Mouse (Mus musculus) CD4-positive, CD25-positive, alpha-beta regulatory T cell, adult 2 months (primary cell): ENCODE measurements at regions not wholly inside any gene's neighbourhood (a gene's known extent, or its start where the extent isn't known, plus 50 kb on each side); places are given as distances from the start of the nearest gene placed in this dataset.
A peak's percentile ranks its signal among the peaks of the same experiment; 100 is the strongest.
"Not testable (repeated sequence)": the region's sequence is repeated elsewhere in the genome, so short reads cannot be mapped to it uniquely, and the experiment has no call there.

Source experiments
- DNase-seq: peaks from one replicate; pipeline ENCODE4 v3.0.0-alpha.2; 2012; ENCODE audit warnings: low read depth, low spot score

DNA sequence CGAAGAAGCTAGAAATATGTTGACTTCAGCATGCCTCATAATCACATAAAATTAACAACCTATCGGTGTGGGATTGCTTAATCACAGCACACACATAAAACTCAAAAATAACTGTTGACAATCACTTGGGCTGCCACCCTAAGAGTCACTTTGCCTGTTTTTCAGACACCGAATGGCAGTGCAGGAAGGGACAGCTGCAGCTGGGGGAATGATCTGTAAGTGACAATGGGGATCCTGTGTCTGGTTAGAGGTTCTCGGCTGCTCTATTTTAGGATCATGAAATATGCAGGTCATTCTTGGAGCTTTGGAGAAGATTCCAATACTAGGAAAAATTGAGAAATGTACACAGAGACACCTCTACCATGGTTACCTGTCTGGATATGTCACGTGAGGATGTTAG, 54.4 kb upstream of the Tcf12 start:
- no peak for DNase-seq

DNA sequence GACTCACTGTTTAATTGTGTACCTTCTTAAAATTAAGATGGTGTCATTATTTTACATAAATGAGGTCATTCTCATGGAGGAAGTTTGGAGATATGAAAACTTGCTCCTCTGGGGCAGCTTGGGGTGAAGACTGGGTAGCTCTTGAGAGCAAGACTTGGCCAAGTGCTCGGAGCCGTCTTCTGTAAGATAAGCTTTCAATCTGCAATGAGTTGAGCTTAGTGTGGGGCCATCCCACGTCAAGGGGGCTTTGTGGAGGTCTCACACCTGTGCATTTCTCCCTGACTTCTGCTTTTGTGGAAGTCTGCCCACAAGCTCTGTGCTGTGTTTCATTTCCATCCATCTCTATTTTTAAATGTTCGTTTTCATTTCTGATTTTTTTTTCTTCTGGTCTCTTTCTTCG, 54.9 kb upstream of the Tcf12 start:
- DNase-seq = no peak

DNA sequence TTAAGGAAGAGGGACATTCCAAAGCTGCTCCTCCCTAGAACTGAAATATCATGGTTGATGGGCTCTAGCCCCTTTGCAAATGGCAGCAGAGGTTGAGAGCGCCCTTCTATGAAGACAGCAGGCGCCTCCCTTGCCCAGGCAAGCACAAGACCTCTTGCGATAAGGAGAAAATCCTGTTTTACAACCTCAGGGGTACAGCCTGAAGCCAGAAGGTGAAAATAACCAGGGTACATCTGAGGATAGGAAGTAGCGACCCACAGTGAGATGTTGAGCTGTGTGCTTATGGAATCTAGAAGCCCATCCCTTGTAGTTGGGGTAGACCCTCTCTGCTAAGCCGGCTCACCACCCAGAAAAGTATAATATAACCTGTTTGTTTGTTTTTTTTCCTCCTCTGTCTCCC, 57.6 kb upstream of the Tcf12 start:
- DNase-seq = no peak

DNA sequence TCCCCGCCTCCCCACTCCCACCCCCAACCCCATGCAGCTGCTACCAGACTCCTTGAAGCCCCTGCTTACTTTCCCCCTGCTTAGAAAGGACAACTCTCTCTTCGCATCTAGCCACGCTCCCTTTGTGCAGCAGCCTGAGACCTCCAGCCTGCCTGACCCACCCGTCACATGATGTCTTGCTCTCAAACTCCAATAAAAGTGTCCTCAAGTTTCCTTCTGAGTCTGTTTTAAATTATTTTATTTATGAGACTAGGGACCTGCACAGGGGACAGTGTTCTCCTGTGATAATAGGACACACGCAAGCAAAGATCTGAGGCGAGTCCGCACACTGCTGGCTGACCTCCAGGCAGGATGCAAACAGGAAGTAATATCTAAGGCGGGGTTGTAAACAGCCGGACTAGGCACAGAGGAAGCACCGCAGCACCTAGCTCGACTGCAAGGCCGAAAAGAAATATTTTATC, 58.1 kb upstream of the Tcf12 start:
- DNase-seq = peak; percentile 10

DNA sequence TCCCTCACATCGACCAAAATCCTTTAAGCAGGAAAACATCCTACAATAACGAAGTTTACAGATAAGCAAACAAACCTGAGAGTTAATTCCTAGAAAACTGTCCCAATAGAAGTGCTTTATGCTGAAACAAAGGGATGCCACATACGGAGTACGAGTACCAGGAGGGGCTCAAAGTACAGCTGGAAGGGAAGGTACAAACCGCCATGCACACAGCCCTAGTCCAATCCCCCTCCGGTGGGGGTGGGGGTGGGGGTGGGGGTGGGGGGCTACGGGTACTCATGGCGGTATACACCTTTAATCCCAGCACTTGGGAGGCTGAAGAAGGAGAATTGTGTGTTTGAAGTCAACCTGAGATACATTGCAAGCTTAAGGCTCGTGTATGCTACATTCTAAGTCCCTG, 58.6 kb upstream of the Tcf12 start:
- DNase-seq = no peak

DNA sequence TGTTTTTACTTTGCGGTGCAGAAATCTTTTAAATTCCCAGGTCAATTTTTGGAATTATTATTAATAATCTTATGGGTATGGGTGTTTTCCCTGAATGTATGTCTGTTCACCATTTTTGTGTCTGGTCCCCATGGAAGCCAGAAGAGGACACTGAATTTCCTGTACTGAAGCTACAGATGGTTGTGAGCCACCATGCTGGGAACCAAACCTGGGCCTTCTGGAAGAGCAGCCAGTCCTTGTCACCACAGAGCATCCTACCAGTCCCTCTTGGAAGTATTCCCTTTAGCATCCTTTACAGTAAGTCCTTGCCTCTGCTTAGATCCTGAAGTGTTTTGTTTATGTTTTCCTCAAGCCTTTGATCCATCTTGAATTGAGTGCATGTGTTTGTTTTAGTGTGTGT, 60.7 kb upstream of the Tcf12 start:
- no peak for DNase-seq

DNA sequence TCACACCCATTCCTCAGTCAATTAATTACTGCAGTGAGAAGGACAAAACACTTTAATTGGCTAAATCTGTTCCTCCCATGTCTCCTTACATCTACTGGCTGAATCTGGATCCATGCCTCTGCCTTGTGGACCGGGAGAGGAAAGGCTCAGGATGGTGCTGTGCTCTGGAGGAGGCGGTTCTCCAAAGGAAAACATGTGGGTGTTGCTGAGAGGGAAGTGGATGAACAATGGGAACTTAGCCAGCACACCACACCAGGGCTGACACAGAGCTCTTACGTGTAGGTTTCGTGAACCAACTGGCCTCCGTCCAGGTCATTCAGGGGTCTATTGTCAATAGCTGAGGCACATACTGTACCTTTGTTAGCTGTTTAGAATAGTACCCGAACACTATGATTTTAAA, 69.3 kb upstream of the Tcf12 start:
- DNase-seq = no peak

DNA sequence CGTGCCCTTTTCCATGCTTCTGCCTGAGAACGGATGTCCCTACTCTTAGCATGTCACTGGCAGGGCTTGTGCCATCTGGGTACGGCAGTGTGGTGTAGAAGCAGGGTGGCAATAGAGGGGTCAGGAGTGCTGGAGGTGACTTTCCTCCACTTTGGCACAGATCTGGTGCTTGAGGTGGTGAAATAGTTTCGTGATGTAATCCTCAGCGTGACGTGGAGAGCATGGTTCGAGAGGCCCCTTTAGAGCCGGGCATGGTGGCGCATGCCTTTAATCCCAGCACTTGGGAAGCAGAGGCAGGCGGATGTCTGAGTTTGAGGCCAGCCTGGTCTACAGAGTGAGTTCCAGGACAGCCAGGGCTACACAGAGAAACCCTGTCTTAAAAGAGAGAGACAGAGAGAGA, 71.7 kb upstream of the Tcf12 start:
- DNase-seq = no peak

DNA sequence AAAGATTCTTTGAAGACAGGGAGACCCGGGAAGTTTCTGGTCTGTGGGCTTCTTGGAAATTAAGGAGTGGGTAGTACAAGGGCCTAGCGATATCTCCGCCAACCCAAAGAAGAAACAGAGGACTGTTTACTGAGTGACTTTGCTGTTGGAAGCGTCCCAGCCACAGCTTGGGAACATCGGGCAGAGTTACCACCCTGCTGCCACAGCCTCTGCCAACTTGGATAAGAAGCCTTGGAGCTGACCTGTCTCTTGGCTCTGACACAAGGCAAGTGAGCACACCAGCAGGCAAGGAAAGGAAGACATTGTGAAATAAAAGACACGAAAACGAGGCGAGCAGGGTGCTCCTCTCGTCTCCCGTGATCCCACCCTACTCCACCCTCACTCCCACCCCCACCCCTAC, 72.3 kb upstream of the Tcf12 start:
- DNase-seq = no peak

DNA sequence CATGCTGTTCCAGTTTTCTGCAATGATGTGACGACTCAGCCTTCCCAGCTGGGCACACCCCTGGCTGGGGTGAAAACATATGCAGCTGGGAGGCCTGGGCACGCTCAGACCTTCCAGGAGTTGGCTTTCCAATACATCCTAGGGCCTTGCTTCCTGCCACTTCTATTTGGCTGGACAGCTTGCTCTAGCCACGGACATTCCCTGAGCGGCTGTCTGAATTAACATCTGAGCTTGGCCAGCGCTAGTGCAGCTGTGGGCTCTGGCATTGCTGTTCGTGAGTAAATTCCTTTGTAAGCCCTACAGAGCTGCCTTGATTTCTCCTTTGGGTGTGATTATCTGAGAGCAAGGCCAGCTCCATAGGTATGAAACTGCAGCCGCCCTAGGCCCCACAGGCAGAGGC, 78.2 kb upstream of the Tcf12 start:
- no peak for DNase-seq

DNA sequence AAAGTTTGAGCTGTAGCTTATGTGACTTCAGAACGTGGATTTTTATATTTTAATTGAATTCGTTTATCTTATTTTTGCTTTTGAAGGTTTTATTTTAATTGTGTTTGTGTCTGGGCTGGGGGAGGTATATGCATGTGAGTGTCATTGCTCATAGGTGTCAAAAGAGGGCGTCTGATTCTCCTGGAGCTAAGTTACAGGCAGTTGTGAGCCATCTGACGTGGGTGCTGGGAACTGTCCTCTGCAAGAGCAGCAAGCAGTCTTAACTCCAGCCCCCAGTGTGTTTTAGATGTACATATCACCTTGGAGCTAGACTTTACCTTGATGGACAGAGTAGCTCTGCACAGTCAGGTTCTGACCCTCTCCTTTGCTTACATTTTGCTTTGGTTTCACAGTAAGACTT, 79.0 kb upstream of the Tcf12 start:
- DNase-seq = no peak

DNA sequence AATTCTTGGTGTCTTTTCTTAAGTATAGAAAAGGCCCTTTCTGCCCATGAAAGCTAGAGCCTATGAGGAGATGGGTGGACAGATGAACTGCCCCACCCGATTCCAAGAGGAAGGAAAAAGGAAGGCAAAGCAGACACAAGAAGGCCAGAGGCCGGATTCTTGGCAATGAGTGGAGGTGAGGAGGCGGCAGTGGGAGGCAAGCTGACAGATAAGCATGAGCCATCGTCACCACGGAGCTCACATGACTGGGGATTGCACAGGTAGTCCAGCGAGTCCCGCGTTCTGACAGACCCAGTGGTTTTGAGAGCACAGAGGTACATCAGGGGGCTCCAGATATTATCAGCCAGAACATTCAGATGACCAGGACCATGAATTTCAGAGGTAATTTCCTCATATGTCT, 79.4 kb upstream of the Tcf12 start:
- no peak for DNase-seq

DNA sequence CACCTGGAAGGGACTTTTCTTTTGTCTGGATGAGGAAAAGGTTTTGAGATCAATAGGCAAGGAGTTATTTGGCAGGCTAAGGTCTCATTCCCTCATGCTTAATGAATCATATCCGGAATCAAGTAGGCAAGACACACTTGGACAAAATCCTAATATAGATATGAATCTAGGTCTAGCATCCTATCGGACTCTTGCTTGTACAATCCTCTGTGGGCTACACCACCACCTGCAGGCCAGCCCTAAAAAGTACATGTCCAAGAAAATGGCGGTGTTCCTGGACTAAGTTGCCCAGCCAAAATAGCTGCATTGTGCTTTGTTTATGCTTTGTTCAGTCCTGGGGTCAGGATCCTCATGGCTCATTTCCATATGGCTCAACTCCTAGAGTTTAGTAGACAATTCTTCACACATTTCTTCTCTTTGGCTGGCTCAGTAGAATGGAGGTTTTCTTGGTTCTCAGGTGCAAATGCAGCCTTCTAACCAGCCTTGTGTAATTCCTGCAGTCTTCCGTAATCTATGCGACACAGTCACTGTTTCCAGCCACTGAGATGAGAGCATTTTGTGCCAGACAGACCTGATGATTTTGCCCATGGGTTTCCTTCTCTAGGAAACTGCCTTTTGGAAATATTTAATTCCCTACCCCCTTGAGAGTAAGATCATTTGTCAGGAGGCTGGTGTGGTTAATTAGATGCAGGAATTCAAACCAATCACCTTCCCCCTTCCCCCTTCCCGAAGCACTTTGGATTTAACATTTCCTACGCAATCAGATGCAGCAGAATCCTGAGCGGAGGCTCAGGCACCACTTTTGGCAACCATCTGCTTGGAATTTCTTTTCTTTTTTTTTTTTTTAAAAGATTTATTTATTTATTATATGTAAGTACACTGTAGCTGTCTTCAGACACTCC, 80.6 kb upstream of the Tcf12 start:
- peak; percentile 70 for DNase-seq

DNA sequence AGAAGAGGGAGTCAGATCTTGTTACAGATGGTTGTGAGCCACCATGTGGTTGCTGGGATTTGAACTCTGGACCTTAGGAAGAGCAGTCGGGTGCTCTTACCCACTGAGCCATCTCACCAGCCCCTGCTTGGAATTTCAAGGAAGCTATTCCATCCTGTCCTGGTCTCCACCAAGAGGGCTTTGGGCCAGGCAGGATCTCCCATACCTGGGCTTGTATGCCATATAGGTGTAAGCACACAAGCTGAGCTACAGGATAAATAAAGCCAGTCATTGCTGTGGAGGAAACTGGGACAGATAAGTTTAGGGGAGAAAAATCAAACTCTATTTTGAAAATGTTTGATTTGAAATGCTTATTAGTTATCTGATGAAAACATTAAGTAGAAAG, 81.3 kb upstream of the Tcf12 start:
- not testable (repeated sequence) for DNase-seq

DNA sequence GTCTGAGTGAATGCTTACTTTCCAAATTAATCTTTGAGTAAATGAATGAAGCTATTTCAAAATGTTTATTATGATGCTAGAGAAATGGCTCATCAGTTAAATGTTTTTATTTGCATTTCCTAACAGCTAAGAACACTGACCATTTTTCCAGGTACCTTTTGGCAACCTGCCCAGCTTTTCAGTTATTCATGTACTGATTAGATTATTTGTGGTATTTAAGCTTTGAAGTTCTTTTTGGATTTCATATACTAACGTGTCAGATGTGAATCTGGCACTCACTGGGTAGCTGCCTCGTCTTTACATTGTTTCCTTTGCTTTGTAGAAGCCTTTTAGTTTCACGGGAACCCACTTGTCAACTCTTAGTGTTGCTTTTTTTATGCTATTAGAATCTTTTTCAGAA, 79.3 kb upstream of the Zfp280d start:
- no peak for DNase-seq

DNA sequence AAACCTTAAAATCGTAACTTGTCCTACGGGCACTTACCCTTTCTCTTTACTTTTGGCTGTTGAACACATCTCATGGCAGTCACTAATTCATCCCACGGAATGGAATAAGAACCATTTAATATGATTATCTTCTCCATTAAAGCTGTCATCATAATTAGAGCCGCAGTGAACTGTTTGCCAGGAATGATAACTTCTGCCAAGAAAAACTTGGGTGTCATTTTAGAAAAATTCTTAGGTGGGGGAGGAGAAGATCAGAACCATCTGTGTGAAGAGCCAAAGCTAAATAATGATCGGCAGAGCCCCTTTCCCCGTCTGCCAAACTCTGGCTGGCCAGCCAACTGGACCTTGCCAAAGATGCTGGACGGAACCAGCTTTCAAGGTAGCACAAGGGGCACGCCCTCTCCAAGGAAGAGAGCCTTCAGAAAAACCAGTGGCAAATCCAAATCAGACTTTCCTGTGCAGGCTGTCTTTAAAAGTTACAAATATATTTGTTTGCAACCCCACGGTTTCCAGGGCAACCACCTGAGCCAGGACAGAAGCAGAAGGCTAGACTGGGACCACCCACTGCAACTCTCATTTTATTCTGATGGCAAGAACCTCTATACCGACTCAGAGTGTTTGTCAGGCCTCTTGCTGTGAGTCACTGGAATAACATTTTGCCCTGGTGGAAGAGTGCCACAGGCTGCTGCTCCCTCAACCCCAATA, 77.9 kb upstream of the Zfp280d start:
- DNase-seq = no peak

DNA sequence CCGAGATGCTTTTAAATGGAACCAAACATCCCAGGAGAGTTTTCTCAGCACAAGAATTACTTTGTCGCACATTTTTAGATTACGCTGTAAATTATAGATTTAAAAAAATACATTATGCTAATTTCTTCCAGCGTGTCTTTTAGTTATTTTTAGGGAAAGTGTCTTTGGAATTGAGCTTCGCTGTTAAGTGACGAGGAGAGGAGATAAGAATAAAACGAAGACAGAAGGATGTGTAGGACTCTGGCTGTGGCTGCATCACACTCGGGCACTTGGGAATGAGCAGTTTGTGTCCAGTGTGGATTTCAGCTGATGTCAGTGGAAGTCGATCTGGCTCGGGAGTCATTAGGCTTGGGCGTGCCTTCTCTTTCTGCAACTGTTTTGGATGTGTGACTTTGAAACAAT, 77.3 kb upstream of the Zfp280d start:
- DNase-seq = no peak

DNA sequence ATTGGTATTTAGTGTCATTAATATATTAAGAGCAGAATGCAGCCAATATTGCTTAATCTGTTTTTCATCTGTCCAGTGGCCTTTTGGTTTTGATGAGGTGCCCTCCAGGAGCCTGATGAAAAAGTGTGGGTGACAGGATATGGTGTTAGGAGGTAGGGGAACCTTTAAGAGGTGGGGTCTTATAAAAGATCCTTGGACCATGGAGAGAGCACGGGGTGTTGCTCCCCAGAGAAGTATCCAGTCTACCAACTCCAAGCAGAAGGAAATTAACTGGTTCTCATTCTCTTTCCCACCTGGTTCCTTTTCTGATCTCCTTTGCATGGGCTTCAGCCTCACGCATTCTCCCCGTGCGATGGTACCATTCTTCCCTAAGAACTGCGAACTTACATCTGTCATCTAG, 75.7 kb upstream of the Zfp280d start:
- no peak for DNase-seq

DNA sequence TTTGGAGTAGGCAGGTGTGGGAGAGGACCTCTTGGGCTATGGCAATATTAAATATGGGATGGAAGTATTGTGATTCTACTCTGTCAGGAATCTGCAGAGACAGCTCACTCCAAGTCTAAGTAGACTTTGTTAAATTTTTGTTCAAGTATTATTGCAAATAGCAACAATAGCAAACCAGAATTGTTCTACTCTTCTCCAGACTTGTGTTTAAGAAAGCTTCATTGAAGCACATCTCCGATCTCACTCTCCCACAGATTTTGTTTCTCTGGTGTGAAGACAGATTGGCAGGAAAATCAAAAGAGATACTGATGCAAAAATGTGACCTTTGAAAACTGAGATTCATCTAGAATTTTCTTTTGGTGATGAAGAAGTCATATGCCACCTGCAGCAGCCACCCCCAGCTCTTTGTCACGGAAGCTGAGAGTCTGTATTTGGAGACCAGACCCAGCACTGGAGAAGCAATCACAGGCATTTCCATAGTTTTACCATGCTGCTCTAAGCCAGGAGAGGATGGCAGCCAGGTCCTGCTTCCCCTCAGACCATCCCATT, 70.2 kb upstream of the Zfp280d start:
- DNase-seq = no peak

DNA sequence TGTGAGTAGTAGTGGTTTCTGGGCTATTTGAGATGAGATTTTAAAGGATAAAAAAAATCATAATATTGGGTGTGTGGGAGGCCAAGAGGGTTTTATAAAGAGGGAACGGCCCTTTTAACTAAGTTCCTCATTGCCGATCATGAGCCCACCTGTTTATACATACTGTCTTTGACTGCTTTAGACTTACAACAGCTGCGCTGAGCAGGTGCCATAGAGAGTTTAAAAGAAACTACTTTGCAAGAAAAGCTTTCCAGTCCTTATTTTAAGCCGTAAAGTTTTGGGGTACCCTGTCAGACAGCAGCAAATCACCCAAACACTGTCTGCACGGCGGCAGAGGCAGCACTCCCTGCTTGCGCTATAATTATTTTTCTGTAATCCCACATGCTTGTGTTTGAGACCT, 68.8 kb upstream of the Zfp280d start:
- no peak for DNase-seq

DNA sequence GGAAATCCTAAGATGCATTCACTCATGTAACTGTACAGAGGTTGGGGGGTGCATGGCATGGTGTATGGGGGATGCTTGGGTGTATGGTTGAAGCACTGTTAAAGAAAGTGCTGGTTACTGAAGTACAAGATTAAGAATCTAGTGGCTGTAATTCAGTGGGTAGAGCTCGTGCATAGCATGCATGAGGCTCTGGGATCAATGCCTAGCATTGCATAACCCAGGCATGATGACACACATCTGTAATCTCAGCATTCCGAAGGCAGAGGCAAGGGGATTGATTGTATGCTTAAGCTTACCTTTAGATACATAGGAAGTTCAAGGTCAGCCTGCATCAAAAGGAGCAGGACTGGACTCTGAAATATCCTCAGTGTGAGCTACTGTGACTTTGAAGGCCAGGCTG, 67.7 kb upstream of the Zfp280d start:
- DNase-seq = no peak

DNA sequence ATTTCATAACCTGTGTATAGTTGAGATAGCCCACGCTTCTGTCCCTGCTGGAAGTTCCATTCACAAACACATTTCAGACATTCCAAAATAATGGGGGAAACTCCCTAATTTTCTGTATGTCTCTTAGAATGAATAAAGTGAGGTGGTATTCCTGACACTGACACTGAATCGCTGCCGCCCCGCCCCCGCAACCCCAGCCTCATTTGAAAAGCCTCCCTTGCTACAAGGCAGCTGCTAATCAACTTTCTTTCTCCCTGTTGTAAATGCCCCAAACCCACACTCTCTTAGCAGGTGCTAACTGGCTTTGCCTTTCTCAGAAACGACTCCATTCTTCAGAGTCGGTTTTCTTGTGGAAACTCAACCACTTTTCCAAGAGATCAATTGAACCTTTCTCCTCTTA, 66.4 kb upstream of the Zfp280d start:
- DNase-seq = no peak
